Mouse (Mus musculus): ENCODE data around the gene BC147527.
"Not testable (repeated sequence)": the region's sequence is repeated elsewhere in the genome, so short reads cannot be mapped to it uniquely, and the experiment has no call there.

GRCm38 (mm10) chr13:120258817-120259658 is 41.2 kb upstream of the BC147527 start:
- not testable (repeated sequence) for TF ChIP-seq CEBPB (IDR thresholded peaks at IDR 0.05; ENCODE audit: insufficient read depth, poor library complexity, severe bottlenecking); USF1 (IDR thresholded peaks at IDR 0.05; ENCODE audit: low read depth)

Measured in myocyte (in vitro differentiated cells).